Mouse (Mus musculus) forebrain, embryonic 10.5 days (tissue): ENCODE data around the gene Wdr83os. TPM values are rescaled to one million over a fixed set of nuclear protein-coding genes. Genes with fewer than 3 reads are reported as not detected.

Experiments used
- DNase-seq: peaks from one replicate; pipeline ENCODE4 v3.0.0-alpha.2; 2017; ENCODE audit warnings: low spot score; ENCODE audit errors: extremely low spot score
- H3K27ac ChIP-seq: fragments of 300-500 bp; sonication (generic); 2 replicates; pipeline ENCODE4 v1.5.1; 2016; ENCODE audit warnings: mild to moderate bottlenecking
- H3K27me3 ChIP-seq: fragments of 300-500 bp; sonication (generic); 2 replicates; pipeline ENCODE4 v1.6.1; 2016; ENCODE audit warnings: mild to moderate bottlenecking; ENCODE audit not compliant: poor library complexity, severe bottlenecking
- H3K36me3 ChIP-seq: fragments of 300-500 bp; sonication (generic); replicated peaks from 2 replicates; pipeline ENCODE4 v1.6.1; 2016; ENCODE audit warnings: mild to moderate bottlenecking, moderate library complexity
- H3K4me1 ChIP-seq: fragments of 300-500 bp; sonication (generic); 2 replicates; pipeline ENCODE4 v1.6.1; 2016
- H3K4me3 ChIP-seq: fragments of 300-500 bp; sonication (generic); 2 replicates; pipeline ENCODE4 v1.5.1; 2016; ENCODE audit warnings: mild to moderate bottlenecking, moderate library complexity
- H3K9me3 ChIP-seq: fragments of 300-500 bp; sonication (generic); 2 replicates; pipeline ENCODE4 v1.6.1; 2016; ENCODE audit warnings: mild to moderate bottlenecking, moderate library complexity
- WGBS: fragments of 180-500 bp; shearing (Covaris S2); methylation state at CpG from one replicate; pipeline ENCODE4 v1.1.7; 2016; 5-methylcytosine and 5-hydroxymethylcytosine counted together
- polyA plus RNA-seq: library from polyadenylated mRNA; unstranded; fragments of >200 nt; fragmentation: Nextera tagmentation; extraction: Ambion mirVana; gene quantifications from 2 replicates; pipeline ENCODE4 v1.2.1, GENCODE M21; 2016

Wdr83os gene
- polyA plus RNA-seq, 1 experiment from 2014 or later, result 142 TPM

GRCm38 (mm10) chr8:85059879-85060616 is 20.5 kb upstream of the Wdr83os start, which contains the start of gene Fbxw9:
Fbxw9 (plus strand) TSS chr8:85060055.
- DNase-seq, result peak; percentile 92
- Histone ChIP-seq H3K4me3 (peak within 1 kb of the TSS; percentile 69), H3K4me1 (peaks cover 17% of the 10 kb centered on the region), H3K27ac (peak within 1 kb of the TSS; percentile 76), H3K36me3 (peaks cover 47% of the 10 kb centered on the region), H3K9me3 (no peaks in the 10 kb centered on the region), H3K27me3 (no peaks in the 10 kb centered on the region)
- 1% methylated on average over 53 of the region's 53 CpGs for WGBS

- H3K27ac ChIP-seq, result no peak overlapping the region
- 96% methylated on average over 4 of the region's 4 CpGs for WGBS
Observed at GRCm38 (mm10) chr8:85062603-85063002, 17.9 kb upstream of the Wdr83os start.

GRCm38 (mm10) chr8:85065213-85065612 is 15.3 kb upstream of the Wdr83os start:
- H3K4me1 ChIP-seq, result peaks cover 17% of the 10 kb centered on the region
- H3K4me3 ChIP-seq, result no peak overlapping the region
- WGBS, result 48% methylated on average over 2 of the region's 2 CpGs
- H3K27ac ChIP-seq, result no peak overlapping the region
- no peak for DNase-seq
- H3K36me3 ChIP-seq, result peaks cover 45% of the 10 kb centered on the region
- no peaks in the 10 kb centered on the region for H3K9me3 ChIP-seq
- no peaks in the 10 kb centered on the region for H3K27me3 ChIP-seq

More at GRCm38 (mm10) chr8:85062603-85063002, 17.9 kb upstream of the Wdr83os start:
- peaks cover 17% of the 10 kb centered on the region for H3K4me1 ChIP-seq
- DNase-seq, result no peak
- H3K9me3 ChIP-seq, result no peaks in the 10 kb centered on the region
- no peak overlapping the region for H3K4me3 ChIP-seq
- H3K27me3 ChIP-seq, result no peaks in the 10 kb centered on the region
- peaks cover 44% of the 10 kb centered on the region for H3K36me3 ChIP-seq

- 96% methylated on average over 2 of the region's 2 CpGs for WGBS
- DNase-seq, result no peak
- peaks cover 45% of the 10 kb centered on the region for H3K36me3 ChIP-seq
Observed at GRCm38 (mm10) chr8:85067155-85067554, 13.4 kb upstream of the Wdr83os start.

GRCm38 (mm10) chr8:85067982-85068381 is 12.6 kb upstream of the Wdr83os start, which contains the start of gene Gm5741:
Gm5741 (minus strand) TSS chr8:85067982.
- DNase-seq, result no peak
- Histone ChIP-seq H3K27ac (no peak within 1 kb of the TSS), H3K4me1 (peaks cover 19% of the 10 kb centered on the region), H3K9me3 (no peaks in the 10 kb centered on the region), H3K4me3 (no peak within 1 kb of the TSS), H3K27me3 (no peaks in the 10 kb centered on the region), H3K36me3 (peaks cover 39% of the 10 kb centered on the region)

More at GRCm38 (mm10) chr8:85067155-85067554, 13.4 kb upstream of the Wdr83os start:
- H3K9me3 ChIP-seq, result no peaks in the 10 kb centered on the region
- H3K4me3 ChIP-seq, result no peak overlapping the region
- H3K27me3 ChIP-seq, result no peaks in the 10 kb centered on the region
- H3K4me1 ChIP-seq, result peaks cover 11% of the 10 kb centered on the region
- H3K27ac ChIP-seq, result no peak overlapping the region

GRCm38 (mm10) chr8:85071041-85071440 is 9.5 kb upstream of the Wdr83os start:
- peaks cover 54% of the 10 kb centered on the region for H3K36me3 ChIP-seq
- peaks cover 24% of the 10 kb centered on the region for H3K4me1 ChIP-seq
- H3K9me3 ChIP-seq, result no peaks in the 10 kb centered on the region
- peak overlapping the region; percentile 91 for H3K4me3 ChIP-seq
- no peak for DNase-seq
- H3K27ac ChIP-seq, result peak overlapping the region; percentile 93
- 86% methylated on average over 5 of the region's 5 CpGs for WGBS
- no peaks in the 10 kb centered on the region for H3K27me3 ChIP-seq

- Histone ChIP-seq H3K4me3 (peak within 1 kb of the TSS; percentile 91), H3K4me1 (peaks cover 24% of the 10 kb centered on the region), H3K9me3 (no peaks in the 10 kb centered on the region), H3K27me3 (no peaks in the 10 kb centered on the region), H3K27ac (peak within 1 kb of the TSS; percentile 93), H3K36me3 (peaks cover 54% of the 10 kb centered on the region)
- WGBS, result under 1% methylated on average over 68 of the region's 68 CpGs
- DNase-seq, result peak; percentile 91
Observed at GRCm38 (mm10) chr8:85071514-85072281, 8.8 kb upstream of the Wdr83os start, which contains the start of gene Dhps. Dhps (plus strand) TSS chr8:85071757.

GRCm38 (mm10) chr8:85072364-85072929 is 8.1 kb upstream of the Wdr83os start:
- Histone ChIP-seq H3K4me3 (peak overlapping the region; percentile 91), H3K36me3 (peaks cover 58% of the 10 kb centered on the region), H3K27ac (peak overlapping the region; percentile 93), H3K27me3 (no peaks in the 10 kb centered on the region), H3K9me3 (no peaks in the 10 kb centered on the region), H3K4me1 (peaks cover 24% of the 10 kb centered on the region)
- DNase-seq, result no peak
- WGBS, result 42% methylated on average over 9 of the region's 9 CpGs

- Histone ChIP-seq H3K4me3 (peak overlapping the region; percentile 91), H3K36me3 (peaks cover 60% of the 10 kb centered on the region), H3K27me3 (no peaks in the 10 kb centered on the region), H3K9me3 (no peaks in the 10 kb centered on the region), H3K27ac (no peak overlapping the region), H3K4me1 (peaks cover 24% of the 10 kb centered on the region)
- no peak for DNase-seq
- 94% methylated on average over 15 of the region's 15 CpGs for WGBS
Observed at GRCm38 (mm10) chr8:85073041-85073612, 7.4 kb upstream of the Wdr83os start.

- H3K27ac ChIP-seq, result no peak overlapping the region
- DNase-seq, result no peak
- 90% methylated on average over 10 of the region's 10 CpGs for WGBS
- peaks cover 71% of the 10 kb centered on the region for H3K36me3 ChIP-seq
- no peak overlapping the region for H3K4me3 ChIP-seq
- no peaks in the 10 kb centered on the region for H3K27me3 ChIP-seq
- peaks cover 26% of the 10 kb centered on the region for H3K4me1 ChIP-seq
- no peaks in the 10 kb centered on the region for H3K9me3 ChIP-seq
Observed at GRCm38 (mm10) chr8:85074167-85074566, 6.4 kb upstream of the Wdr83os start.

- Histone ChIP-seq H3K27ac (no peak overlapping the region), H3K36me3 (peaks cover 74% of the 10 kb centered on the region)
- no peak for DNase-seq
Observed at GRCm38 (mm10) chr8:85074617-85075016, 5.9 kb upstream of the Wdr83os start.

GRCm38 (mm10) chr8:85076001-85076400 is 4.5 kb upstream of the Wdr83os start:
- 77% methylated on average over 9 of the region's 9 CpGs for WGBS
- no peak overlapping the region for H3K4me3 ChIP-seq
- no peaks in the 10 kb centered on the region for H3K27me3 ChIP-seq
- H3K27ac ChIP-seq, result no peak overlapping the region
- DNase-seq, result peak; percentile 41
- H3K9me3 ChIP-seq, result no peaks in the 10 kb centered on the region
- peaks cover 30% of the 10 kb centered on the region for H3K4me1 ChIP-seq
- peaks cover 66% of the 10 kb centered on the region for H3K36me3 ChIP-seq

More at GRCm38 (mm10) chr8:85074617-85075016, 5.9 kb upstream of the Wdr83os start:
- Histone ChIP-seq H3K27me3 (no peaks in the 10 kb centered on the region), H3K4me1 (peaks cover 31% of the 10 kb centered on the region), H3K9me3 (no peaks in the 10 kb centered on the region), H3K4me3 (no peak overlapping the region)
- 88% methylated on average over 10 of the region's 10 CpGs for WGBS
